Mouse (Mus musculus) central nervous system, embryonic 11.5 days (tissue): ENCODE data around the gene Limd2. TPM values are rescaled to one million over a fixed set of nuclear protein-coding genes. Genes with fewer than 3 reads are reported as not detected.

Source experiments
- polyA plus RNA-seq: library from polyadenylated mRNA; depleted of rRNA; stranded (reverse); fragments of >200 nt; gene quantifications from 2 replicates; pipeline ENCODE4 v1.2.3, GENCODE M21; 2012; rRNA removed

Limd2 gene
- polyA plus RNA-seq: 76.6 and 184 TPM in 2 replicates

GRCm38 (mm10) chr11:106160841-106161721 is at the start of gene Limd2, which contains the start of gene Gm10840:
Limd2 (minus strand) TSS chr11:106160860.
Gm10840 (plus strand) TSS chr11:106160850.

GRCm38 (mm10) chr11:106202123-106202465 is 41.4 kb upstream of the Limd2 start, which contains the start of gene Strada:
Strada (minus strand) TSS chr11:106202168.

Other genes with a start within 250 kb of the Limd2 start
- gene Cyb561, start 207.5 kb downstream of the Limd2 start, polyA plus RNA-seq: 6.1 and 7.9 TPM in 2 replicates
- gene Ace, start 192.9 kb downstream of the Limd2 start, polyA plus RNA-seq: 0.83 and 0.84 TPM in 2 replicates
- not detected in 2 replicates for gene Ace3, start 166.2 kb downstream of the Limd2 start, polyA plus RNA-seq
- gene Kcnh6, start 152.7 kb downstream of the Limd2 start, polyA plus RNA-seq: 0.26 and 0.56 TPM in 2 replicates
- 76.5 and 77.4 TPM in 2 replicates for gene Dcaf7, start 124.0 kb downstream of the Limd2 start, polyA plus RNA-seq
- gene Taco1, start 94.8 kb downstream of the Limd2 start, polyA plus RNA-seq: 18.2 and 20.9 TPM in 2 replicates
- gene Map3k3, start 76.2 kb downstream of the Limd2 start, polyA plus RNA-seq: 27.8 and 36.5 TPM in 2 replicates
- not detected in 2 replicates for gene Gm10840, start within 50 bp of the Limd2 start, polyA plus RNA-seq
- 27.4 and 46.8 TPM in 2 replicates for gene Strada, start 41.3 kb upstream of the Limd2 start, polyA plus RNA-seq
- 56.0 and 102 TPM in 2 replicates for gene Ccdc47, start 55.5 kb upstream of the Limd2 start, polyA plus RNA-seq
- 73.2 and 103 TPM in 2 replicates for gene Ddx42, start 56.1 kb upstream of the Limd2 start, polyA plus RNA-seq
- gene Ftsj3, start 95.2 kb upstream of the Limd2 start, polyA plus RNA-seq: 59.5 and 97.0 TPM in 2 replicates
- gene Psmc5, start 95.3 kb upstream of the Limd2 start, polyA plus RNA-seq: 256 and 300 TPM in 2 replicates
- gene Smarcd2, start 112.1 kb upstream of the Limd2 start, polyA plus RNA-seq: 39.8 and 72.6 TPM in 2 replicates
- gene Tcam1, start 115.8 kb upstream of the Limd2 start, polyA plus RNA-seq: 0.20 and 0.35 TPM in 2 replicates
- gene Gh, start 141.0 kb upstream of the Limd2 start, polyA plus RNA-seq: not detected in 2 replicates
- gene Cd79b, start 153.9 kb upstream of the Limd2 start, polyA plus RNA-seq: 0.50 and 1.2 TPM in 2 replicates
- 0.06 and 0.43 TPM in 2 replicates for gene Scn4a, start 192.4 kb upstream of the Limd2 start, polyA plus RNA-seq
- gene Prr29, start 204.6 kb upstream of the Limd2 start, polyA plus RNA-seq: 0.05 and 0.07 TPM in 2 replicates
- gene Icam2, start 227.2 kb upstream of the Limd2 start, polyA plus RNA-seq: 7.4 and 14.0 TPM in 2 replicates